Mouse (Mus musculus) lung, postnatal 0 days (tissue): ENCODE results near the gene BC107364.

ENCODE experiments used
- CTCF ChIP-seq: IDR thresholded peaks from 2 replicates; pipeline ENCODE4 v1.5.1; 2016; ENCODE audit warnings: antibody characterized with exemption, mild to moderate bottlenecking
- EP300 ChIP-seq: IDR thresholded peaks from 2 replicates; pipeline ENCODE4 v1.6.1; 2016; ENCODE audit warnings: antibody characterized with exemption, mild to moderate bottlenecking, control low read depth

GRCm38 (mm10) chr3:96440578-96440977 lies 11.5 kb downstream of the BC107364 start:
- TF ChIP-seq EP300: no peak
- TF ChIP-seq CTCF: peak; percentile 96
